Mouse (Mus musculus) lung, adult 2 months (tissue): ENCODE data around the gene 1700012B09Rik.

ENCODE experiments used
- CTCF ChIP-seq: fragments of 200-500 bp; IDR thresholded peaks from 2 replicates; pipeline ENCODE4 v1.5.1; 2011; ENCODE audit warnings: mild to moderate bottlenecking, low read length, control low read depth; ENCODE audit not compliant: insufficient read depth
- POLR2A ChIP-seq: fragments of 200-500 bp; IDR thresholded peaks from 2 replicates; pipeline ENCODE4 v1.6.1; 2011; ENCODE audit warnings: low read depth, mild to moderate bottlenecking, control low read depth, low read length, borderline replicate concordance; ENCODE audit errors: extremely low read depth

DNA sequence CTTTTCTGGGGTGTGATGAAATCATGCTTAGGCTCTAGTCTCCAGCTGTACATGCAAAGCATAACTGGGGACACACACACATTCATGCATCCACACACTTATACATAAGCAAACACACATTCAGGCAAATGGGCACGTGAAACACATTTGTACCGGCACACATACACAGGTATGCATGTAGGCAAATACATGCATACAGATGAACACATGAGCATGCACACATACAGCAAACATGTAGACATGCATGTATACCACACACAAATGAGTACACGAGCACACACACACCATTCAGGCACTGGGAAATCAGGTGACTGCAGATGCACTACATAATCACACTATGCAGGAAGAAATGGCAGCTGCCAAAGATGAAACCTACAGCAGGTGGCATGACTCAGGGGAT is 59.9 kb downstream of the 1700012B09Rik start:
- TF ChIP-seq CTCF = no peak
- no peak for TF ChIP-seq POLR2A
